Mouse (Mus musculus) forebrain, embryonic 16.5 days (tissue): Measurements from ENCODE around the gene Fbln2. TPM values are rescaled to one million over a fixed set of nuclear protein-coding genes. Genes with fewer than 3 reads are reported as not detected.

Source experiments
- ATAC-seq: fragments of 200-750 bp; cut with Nextera tagmentation; 2 replicates; pipeline ENCODE4 v1.8.0; 2017; ENCODE audit warnings: mild to moderate bottlenecking, moderate library complexity
- H3K27ac ChIP-seq: fragments of 300-500 bp; sonication (generic); 2 replicates; pipeline ENCODE4 v1.5.1; 2014; ENCODE audit warnings: low read length, control low read depth
- H3K27me3 ChIP-seq: fragments of 300-500 bp; sonication (generic); replicated peaks from 2 replicates; pipeline ENCODE4 v1.6.1; 2014; ENCODE audit warnings: low read length; ENCODE audit not compliant: control insufficient read depth, insufficient read depth
- H3K36me3 ChIP-seq: fragments of 300-500 bp; sonication (generic); 2 replicates; pipeline ENCODE4 v1.6.1; 2014; ENCODE audit not compliant: control insufficient read depth, insufficient read depth
- H3K4me1 ChIP-seq: fragments of 300-500 bp; sonication (generic); replicated peaks from 2 replicates; pipeline ENCODE4 v1.6.1; 2014; ENCODE audit warnings: low read length; ENCODE audit not compliant: control insufficient read depth, insufficient read depth
- H3K4me2 ChIP-seq: fragments of 300-500 bp; sonication (generic); 2 replicates; pipeline ENCODE4 v1.6.1; 2014; ENCODE audit warnings: mild to moderate bottlenecking, low read length, control low read depth
- H3K4me3 ChIP-seq: fragments of 300-500 bp; sonication (generic); replicated peaks from 2 replicates; pipeline ENCODE4 v1.5.1; 2014; ENCODE audit warnings: mild to moderate bottlenecking, low read length, control low read depth
- H3K9ac ChIP-seq: fragments of 300-500 bp; sonication (generic); replicated peaks from 2 replicates; pipeline ENCODE4 v1.6.1; 2014; ENCODE audit warnings: low read depth, low read length, control low read depth
- H3K9me3 ChIP-seq: fragments of 300-500 bp; sonication (generic); 2 replicates; pipeline ENCODE4 v1.6.1; 2016; ENCODE audit warnings: low read length; ENCODE audit not compliant: control insufficient read depth
- WGBS: fragments of 180-500 bp; shearing (Covaris S2); extraction: QIAGEN DNeasy Blood & Tissue Kit; methylation state at CpG from one replicate; pipeline ENCODE4 v1.1.7; 2014; 5-methylcytosine and 5-hydroxymethylcytosine counted together
- polyA plus RNA-seq: library from polyadenylated mRNA; unstranded; fragments of >200 nt; fragmentation: Nextera tagmentation; extraction: Ambion mirVana; gene quantifications from 2 replicates; pipeline ENCODE4 v1.2.1, GENCODE M21; 2015

Fbln2 gene
- polyA plus RNA-seq, 1 experiment from 2014 or later: 17.6 TPM

GRCm38 (mm10) chr6:91186934-91187333 is 25.3 kb upstream of the Fbln2 start:
- H3K4me3 ChIP-seq: no peak overlapping the region
- H3K36me3 ChIP-seq: no peaks in the 10 kb centered on the region
- no peaks in the 10 kb centered on the region for H3K9me3 ChIP-seq
- WGBS: 68% methylated on average over 6 of the region's 6 CpGs
- H3K4me1 ChIP-seq: no peaks in the 10 kb centered on the region
- no peak overlapping the region for H3K27ac ChIP-seq
- H3K27me3 ChIP-seq: no peaks in the 10 kb centered on the region
- no peak overlapping the region for H3K4me2 ChIP-seq
- no peak overlapping the region for H3K9ac ChIP-seq
- no peak for ATAC-seq

GRCm38 (mm10) chr6:91187871-91188270 is 24.4 kb upstream of the Fbln2 start:
- WGBS: 78% methylated on average over 3 of the region's 3 CpGs
- no peak overlapping the region for H3K4me2 ChIP-seq

GRCm38 (mm10) chr6:91189971-91190370 is 22.3 kb upstream of the Fbln2 start:
- Histone ChIP-seq H3K9me3 (no peaks in the 10 kb centered on the region), H3K4me2 (no peak overlapping the region), H3K4me1 (no peaks in the 10 kb centered on the region), H3K4me3 (no peak overlapping the region), H3K27ac (no peak overlapping the region), H3K9ac (no peak overlapping the region), H3K27me3 (no peaks in the 10 kb centered on the region), H3K36me3 (no peaks in the 10 kb centered on the region)
- no peak for ATAC-seq
- WGBS: 86% methylated on average over 6 of the region's 6 CpGs

More at GRCm38 (mm10) chr6:91187871-91188270, 24.4 kb upstream of the Fbln2 start:
- no peak for ATAC-seq
- H3K27me3 ChIP-seq: no peaks in the 10 kb centered on the region
- H3K9ac ChIP-seq: no peak overlapping the region
- H3K9me3 ChIP-seq: no peaks in the 10 kb centered on the region
- H3K4me1 ChIP-seq: no peaks in the 10 kb centered on the region
- H3K36me3 ChIP-seq: no peaks in the 10 kb centered on the region
- H3K4me3 ChIP-seq: no peak overlapping the region
- no peak overlapping the region for H3K27ac ChIP-seq

GRCm38 (mm10) chr6:91191465-91191864 is 20.8 kb upstream of the Fbln2 start:
- no peaks in the 10 kb centered on the region for H3K36me3 ChIP-seq
- no peak for ATAC-seq
- no peak overlapping the region for H3K4me2 ChIP-seq
- H3K27me3 ChIP-seq: no peaks in the 10 kb centered on the region
- no peak overlapping the region for H3K4me3 ChIP-seq
- no peaks in the 10 kb centered on the region for H3K4me1 ChIP-seq
- 39% methylated on average over 2 of the region's 2 CpGs for WGBS
- H3K27ac ChIP-seq: no peak overlapping the region
- H3K9me3 ChIP-seq: no peaks in the 10 kb centered on the region
- no peak overlapping the region for H3K9ac ChIP-seq

- 82% methylated on average over 3 of the region's 3 CpGs for WGBS
These were observed 19.8 kb upstream of the Fbln2 start for GRCm38 (mm10) chr6:91192421-91192820.

GRCm38 (mm10) chr6:91192851-91193545 is 19.3 kb upstream of the Fbln2 start:
- no peak for ATAC-seq
- H3K4me1 ChIP-seq: no peaks in the 10 kb centered on the region
- H3K4me2 ChIP-seq: no peak overlapping the region
- H3K27me3 ChIP-seq: no peaks in the 10 kb centered on the region
- no peak overlapping the region for H3K9ac ChIP-seq
- no peaks in the 10 kb centered on the region for H3K36me3 ChIP-seq
- no peaks in the 10 kb centered on the region for H3K9me3 ChIP-seq
- WGBS: 83% methylated on average over 1 of the region's 1 CpGs
- no peak overlapping the region for H3K27ac ChIP-seq
- H3K4me3 ChIP-seq: no peak overlapping the region

More at GRCm38 (mm10) chr6:91192421-91192820, 19.8 kb upstream of the Fbln2 start:
- Histone ChIP-seq H3K4me2 (no peak overlapping the region), H3K9me3 (no peaks in the 10 kb centered on the region), H3K4me3 (no peak overlapping the region), H3K9ac (no peak overlapping the region), H3K27ac (no peak overlapping the region), H3K27me3 (no peaks in the 10 kb centered on the region), H3K4me1 (no peaks in the 10 kb centered on the region), H3K36me3 (no peaks in the 10 kb centered on the region)
- ATAC-seq: no peak

DNA sequence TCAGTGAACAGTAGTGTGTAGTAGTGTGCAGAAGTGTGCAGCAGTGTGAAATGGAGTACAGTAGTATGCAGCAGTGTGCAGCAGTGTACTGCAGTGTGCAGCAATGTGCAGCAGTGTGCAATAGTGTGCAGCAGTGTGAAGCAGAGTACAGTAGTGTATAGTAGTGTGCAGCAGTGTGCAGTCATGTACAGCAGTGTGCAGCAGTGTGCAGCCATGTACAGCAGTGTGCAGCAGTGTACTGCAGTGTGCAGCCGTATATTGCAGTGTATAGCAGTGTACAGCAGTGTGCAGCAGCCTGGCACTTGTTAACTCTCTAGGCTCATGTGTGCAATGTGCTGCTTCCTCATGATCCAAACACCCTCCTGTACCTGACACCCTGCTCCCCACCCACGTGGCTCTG is 13.8 kb upstream of the Fbln2 start:
- Histone ChIP-seq H3K27ac (no peak overlapping the region), H3K36me3 (no peaks in the 10 kb centered on the region), H3K4me1 (peaks cover 16% of the 10 kb centered on the region), H3K9me3 (no peaks in the 10 kb centered on the region), H3K4me3 (no peak overlapping the region), H3K27me3 (no peaks in the 10 kb centered on the region), H3K4me2 (no peak overlapping the region), H3K9ac (no peak overlapping the region)
- ATAC-seq: peak; percentile 36; the same call in 1 of the 2 replicates
- WGBS: 59% methylated on average over 2 of the region's 2 CpGs

DNA sequence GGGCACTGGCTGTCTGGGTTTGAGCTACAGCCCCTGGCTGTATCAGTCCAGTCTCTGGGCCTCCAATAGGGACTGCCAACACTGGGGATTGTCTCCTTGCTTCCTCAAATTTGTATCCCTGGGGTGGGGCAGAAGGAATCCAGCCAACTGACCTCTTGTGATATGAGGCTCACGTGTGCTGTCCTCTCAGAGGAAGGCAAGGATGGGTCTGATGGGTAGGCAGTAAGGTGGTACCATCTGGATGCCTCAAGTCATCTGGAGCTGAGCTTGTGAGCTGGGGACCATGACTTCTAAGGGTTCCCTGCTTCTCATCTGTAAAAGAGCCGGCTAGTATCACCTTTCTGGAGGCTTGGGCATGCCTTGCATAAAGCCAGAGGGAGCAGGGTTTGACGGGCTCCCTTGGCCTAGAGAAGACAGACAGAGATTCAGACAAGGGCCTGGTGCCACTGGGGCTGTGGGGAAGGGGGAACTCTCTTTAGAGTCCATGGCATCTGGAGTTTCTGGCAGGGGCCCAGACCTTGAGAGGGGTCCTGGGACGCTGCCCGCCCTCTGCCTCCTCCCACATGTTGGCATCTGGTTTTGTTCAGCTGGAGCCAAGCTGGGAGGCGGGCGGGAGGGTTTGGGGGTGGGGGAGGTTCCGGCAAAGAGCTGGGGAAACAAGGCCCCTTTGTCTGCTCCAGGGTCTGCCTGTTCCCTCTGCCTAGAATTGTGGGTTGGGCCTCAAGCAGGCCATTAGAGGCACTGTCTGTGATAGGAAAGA is 11.6 kb upstream of the Fbln2 start:
- WGBS: 15% methylated on average over 8 of the region's 8 CpGs
- ATAC-seq: peak; percentile 72
- H3K4me1 ChIP-seq: peaks cover 16% of the 10 kb centered on the region
- no peaks in the 10 kb centered on the region for H3K27me3 ChIP-seq
- no peaks in the 10 kb centered on the region for H3K9me3 ChIP-seq
- H3K4me3 ChIP-seq: no peak overlapping the region
- no peak overlapping the region for H3K9ac ChIP-seq
- no peaks in the 10 kb centered on the region for H3K36me3 ChIP-seq
- H3K4me2 ChIP-seq: no peak overlapping the region
- peak overlapping the region; percentile 31 for H3K27ac ChIP-seq

DNA sequence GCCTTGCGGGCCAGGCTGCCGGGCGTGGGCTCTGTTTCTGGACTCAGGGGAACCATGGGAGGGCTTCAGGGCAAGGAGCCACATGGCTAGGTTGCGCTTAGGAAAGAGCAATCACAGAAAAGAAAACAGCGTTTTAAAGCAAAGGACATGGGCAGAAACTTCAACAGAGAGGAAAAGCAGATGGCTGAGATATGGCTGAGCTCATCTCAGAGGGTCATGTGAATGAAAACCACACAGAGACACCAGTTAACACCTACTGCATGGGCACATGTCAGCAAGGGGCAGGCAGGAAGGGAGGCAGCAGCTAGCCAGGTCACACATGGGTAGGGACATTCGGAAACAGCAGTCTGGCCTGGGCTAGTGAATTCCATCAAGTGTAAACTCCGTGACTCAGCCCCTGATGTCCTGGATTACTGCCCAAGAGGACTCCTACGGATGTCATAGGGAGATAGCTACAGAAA is 10.3 kb upstream of the Fbln2 start:
- ATAC-seq: no peak
- WGBS: 85% methylated on average over 8 of the region's 8 CpGs
- Histone ChIP-seq H3K27me3 (no peaks in the 10 kb centered on the region), H3K4me1 (peaks cover 16% of the 10 kb centered on the region), H3K36me3 (no peaks in the 10 kb centered on the region), H3K9me3 (no peaks in the 10 kb centered on the region), H3K9ac (no peak overlapping the region), H3K4me2 (no peak overlapping the region), H3K27ac (no peak overlapping the region), H3K4me3 (no peak overlapping the region)
